Mouse (Mus musculus) brain, embryonic 14.5 days (tissue): ENCODE measurements at regions not wholly inside any gene's neighbourhood (a gene's known extent, or its start where the extent isn't known, plus 50 kb on each side); places are given as distances from the start of the nearest gene placed in this dataset.

Experiments used
- CTCF ChIP-seq: fragments of 200-500 bp; IDR thresholded peaks from 2 replicates; pipeline ENCODE4 v1.5.1; 2012; ENCODE audit warnings: inconsistent platforms, mild to moderate bottlenecking, moderate library complexity, borderline replicate concordance; ENCODE audit not compliant: insufficient read depth, insufficient read length; ENCODE audit errors: extremely low read depth
- POLR2A ChIP-seq: fragments of 200-500 bp; IDR thresholded peaks from 2 replicates; pipeline ENCODE4 v1.6.1; 2012; ENCODE audit warnings: mild to moderate bottlenecking, inconsistent platforms, borderline replicate concordance; ENCODE audit not compliant: poor library complexity, insufficient read depth, insufficient read length, severe bottlenecking; ENCODE audit errors: extremely low read depth

GRCm38 (mm10) chr1:190380151-190380550 lies 209.6 kb upstream of the Prox1 start:
- no peak for TF ChIP-seq CTCF
- no peak for TF ChIP-seq POLR2A
